Mouse (Mus musculus) neural tube, embryonic 12.5 days (tissue): ENCODE measurements at regions not wholly inside any gene's neighbourhood (a gene's known extent, or its start where the extent isn't known, plus 50 kb on each side); places are given as distances from the start of the nearest gene placed in this dataset.

Source experiments
- ATAC-seq: fragments of 200-750 bp; cut with Nextera tagmentation; 2 replicates; pipeline ENCODE4 v1.8.0; 2017; ENCODE audit warnings: low read depth, mild to moderate bottlenecking, moderate TSS enrichment, moderate library complexity; ENCODE audit not compliant: low FRiP score
- H3K27ac ChIP-seq: fragments of 300-500 bp; sonication (generic); 2 replicates; pipeline ENCODE4 v1.5.1; 2016
- H3K27me3 ChIP-seq: fragments of 300-500 bp; sonication (generic); replicated peaks from 2 replicates; pipeline ENCODE4 v1.6.1; 2016; ENCODE audit warnings: mild to moderate bottlenecking
- H3K36me3 ChIP-seq: fragments of 300-500 bp; sonication (generic); 2 replicates; pipeline ENCODE4 v1.6.1; 2016; ENCODE audit warnings: mild to moderate bottlenecking
- H3K4me1 ChIP-seq: fragments of 300-500 bp; sonication (generic); 2 replicates; pipeline ENCODE4 v1.6.1; 2016
- H3K4me2 ChIP-seq: fragments of 300-500 bp; sonication (generic); replicated peaks from 2 replicates; pipeline ENCODE4 v1.6.1; 2016; ENCODE audit warnings: mild to moderate bottlenecking
- H3K4me3 ChIP-seq: fragments of 300-500 bp; sonication (generic); 2 replicates; pipeline ENCODE4 v1.5.1; 2016
- H3K9ac ChIP-seq: fragments of 300-500 bp; sonication (generic); 2 replicates; pipeline ENCODE4 v1.6.1; 2016; ENCODE audit warnings: mild to moderate bottlenecking
- H3K9me3 ChIP-seq: fragments of 300-500 bp; sonication (generic); 2 replicates; pipeline ENCODE4 v1.6.1; 2016; ENCODE audit warnings: mild to moderate bottlenecking
- WGBS: fragments of 180-500 bp; shearing (Covaris S2); methylation state at CpG from one replicate; pipeline ENCODE4 v1.1.7; 2016; 5-methylcytosine and 5-hydroxymethylcytosine counted together

DNA sequence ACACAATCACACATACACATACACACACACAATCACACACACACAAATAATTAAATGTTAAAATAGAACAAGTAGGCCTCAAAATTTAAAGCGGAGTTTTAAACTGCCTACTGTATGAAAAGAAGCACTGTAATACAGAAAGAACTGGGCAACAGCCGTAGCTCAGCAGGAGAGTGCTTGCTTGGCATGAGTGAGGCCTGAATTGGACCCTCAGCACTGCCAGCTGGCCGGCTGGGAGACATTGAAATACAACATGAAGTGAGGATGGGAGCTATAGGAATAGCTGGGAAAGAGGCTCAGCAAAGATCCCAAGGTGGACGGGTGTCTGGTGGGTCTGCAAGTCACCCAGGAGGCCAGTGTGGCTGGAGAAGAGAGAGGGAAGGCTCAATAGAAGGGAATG, 136.8 kb downstream of the Zfp281 start:
- Histone ChIP-seq H3K9me3 (no peaks in the 10 kb centered on the region), H3K4me2 (no peak overlapping the region), H3K4me3 (no peak overlapping the region), H3K27me3 (no peaks in the 10 kb centered on the region), H3K4me1 (no peaks in the 10 kb centered on the region), H3K9ac (no peak overlapping the region), H3K27ac (no peak overlapping the region), H3K36me3 (no peaks in the 10 kb centered on the region)
- 85% methylated on average over 4 of the region's 4 CpGs for WGBS
- no peak for ATAC-seq

DNA sequence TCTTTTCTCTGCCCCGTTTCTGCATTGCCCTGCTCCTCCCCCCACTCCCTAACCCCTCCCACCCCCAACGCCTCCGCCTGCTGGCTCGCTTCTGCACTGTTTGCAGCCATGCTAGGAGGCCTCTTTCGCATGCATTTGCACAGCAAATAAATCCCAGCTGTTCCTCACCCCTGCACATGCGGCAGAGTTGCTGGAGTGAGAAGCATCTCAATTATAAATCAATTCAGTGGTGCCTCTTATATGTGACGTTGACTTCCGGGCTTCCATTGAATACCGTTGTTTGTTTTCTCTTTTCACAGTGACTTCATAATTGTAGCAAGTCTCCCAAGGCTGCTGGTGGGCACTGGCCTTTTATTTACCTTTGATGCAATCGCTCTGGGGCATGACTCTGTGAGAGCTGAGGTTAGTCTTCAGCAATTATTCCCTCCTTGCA, 144.3 kb downstream of the Zfp281 start:
- 2% methylated on average over 10 of the region's 10 CpGs for WGBS
- Histone ChIP-seq H3K9me3 (0 out of 2 replicates have a peak, but pooled peaks cover 2% of the 10 kb centered on the region), H3K9ac (0 out of 2 replicates have a peak overlapping the region, but pooled peaks have one; percentile 6), H3K27ac (no peak overlapping the region; the same call in 1 of the 2 replicates), H3K4me3 (no peak overlapping the region), H3K4me2 (peak overlapping the region; percentile 29), H3K36me3 (no peaks in the 10 kb centered on the region), H3K4me1 (peaks cover 15% of the 10 kb centered on the region), H3K27me3 (no peaks in the 10 kb centered on the region)
- ATAC-seq: peak; percentile 73

DNA sequence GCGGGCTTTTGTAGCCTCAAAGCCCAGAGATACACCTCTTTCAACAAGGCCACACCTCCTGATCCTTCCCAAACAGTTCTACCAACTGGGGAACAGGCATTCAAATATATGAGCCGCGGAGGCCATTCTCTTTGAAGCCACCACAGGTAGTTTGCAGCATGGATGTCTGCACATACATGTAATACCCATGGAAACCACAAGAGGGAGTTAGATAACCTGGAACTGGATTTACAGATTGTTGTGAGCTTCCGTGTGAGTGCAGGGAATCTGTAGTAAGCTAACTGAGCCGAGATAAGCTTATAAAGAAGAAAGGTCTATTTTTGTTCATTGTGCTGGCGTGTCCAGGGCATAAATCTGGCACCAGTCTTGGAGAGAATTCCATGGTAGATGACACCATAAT, 149.0 kb downstream of the Zfp281 start:
- WGBS: 90% methylated on average over 6 of the region's 6 CpGs
- Histone ChIP-seq H3K36me3 (no peaks in the 10 kb centered on the region), H3K4me1 (peaks cover 31% of the 10 kb centered on the region), H3K4me3 (no peak overlapping the region), H3K4me2 (no peak overlapping the region), H3K27me3 (0 out of 2 replicates have a peak, but pooled peaks cover 3% of the 10 kb centered on the region), H3K9ac (no peak overlapping the region), H3K9me3 (0 out of 2 replicates have a peak, but pooled peaks cover 2% of the 10 kb centered on the region), H3K27ac (no peak overlapping the region)
- ATAC-seq: no peak

DNA sequence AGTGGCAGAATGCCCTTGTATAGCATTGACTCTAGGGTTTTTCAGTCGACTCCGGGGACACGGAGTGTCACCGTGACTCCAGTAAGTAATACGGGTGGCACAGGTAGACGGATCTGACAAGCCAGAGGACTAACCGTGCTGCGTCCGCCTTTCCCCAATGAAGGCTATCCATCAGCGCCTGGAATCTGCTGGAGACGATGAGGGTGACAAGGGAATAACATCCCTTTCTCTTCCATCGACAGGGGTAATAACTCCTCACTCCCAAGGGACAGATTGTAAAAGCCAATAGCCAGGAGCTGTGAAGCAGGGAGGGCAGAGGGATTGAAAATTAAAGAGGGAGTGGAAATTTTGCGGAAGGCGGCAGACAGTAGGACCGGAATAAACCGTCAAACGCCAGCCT, 151.5 kb downstream of the Zfp281 start:
- Histone ChIP-seq H3K4me3 (no peak overlapping the region), H3K36me3 (no peaks in the 10 kb centered on the region), H3K27ac (no peak overlapping the region), H3K27me3 (0 out of 2 replicates have a peak, but pooled peaks cover 7% of the 10 kb centered on the region), H3K4me1 (peaks cover 22% of the 10 kb centered on the region), H3K9me3 (0 out of 2 replicates have a peak, but pooled peaks cover 2% of the 10 kb centered on the region), H3K9ac (no peak overlapping the region), H3K4me2 (peak overlapping the region; percentile 45; the same call in 1 of the 2 replicates)
- ATAC-seq: peak; percentile 34; the same call in 1 of the 2 replicates
- 21% methylated on average over 17 of the region's 17 CpGs for WGBS

DNA sequence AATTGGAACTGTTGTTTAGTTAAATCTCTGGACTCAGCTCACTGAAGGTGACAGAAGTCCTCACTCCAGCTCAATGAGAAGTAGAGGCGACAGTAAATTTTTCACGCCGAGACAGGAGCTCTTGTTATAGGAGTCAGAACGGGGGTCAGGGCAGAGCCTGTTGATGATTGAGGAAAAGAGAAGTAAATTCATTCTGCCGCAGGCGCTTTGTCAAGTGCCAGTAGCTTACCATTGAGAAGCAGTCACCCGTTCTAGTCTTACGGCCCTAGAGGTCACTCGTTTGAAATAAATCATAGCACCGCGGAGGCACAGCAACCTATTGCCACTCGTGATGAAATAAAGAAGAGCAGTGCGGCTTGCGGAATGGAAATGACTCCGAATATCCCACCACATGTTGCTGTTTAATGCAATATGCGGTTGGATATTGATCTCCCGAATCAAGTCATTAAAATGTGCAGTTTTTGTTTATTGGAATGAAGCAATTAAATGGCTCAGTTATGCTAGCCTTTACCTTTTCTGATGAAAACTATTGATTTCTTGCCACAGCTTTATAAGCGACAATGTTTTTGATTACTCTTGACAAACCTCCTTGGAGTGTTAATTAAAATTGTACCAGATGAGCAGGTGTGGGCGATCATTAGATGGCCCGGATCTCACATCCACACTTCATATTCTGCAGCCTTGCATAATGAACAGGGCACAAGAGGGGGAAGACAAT, 152.7 kb downstream of the Zfp281 start:
- 15% methylated on average over 20 of the region's 20 CpGs for WGBS
- H3K9me3 ChIP-seq: 0 out of 2 replicates have a peak, but pooled peaks cover 2% of the 10 kb centered on the region
- no peak overlapping the region for H3K9ac ChIP-seq
- H3K36me3 ChIP-seq: no peaks in the 10 kb centered on the region
- H3K27me3 ChIP-seq: 0 out of 2 replicates have a peak, but pooled peaks cover 7% of the 10 kb centered on the region
- 0 out of 2 replicates have a peak, but pooled peaks have one; percentile 25 for ATAC-seq
- H3K4me3 ChIP-seq: no peak overlapping the region
- H3K4me2 ChIP-seq: peak overlapping the region; percentile 45
- no peak overlapping the region for H3K27ac ChIP-seq
- H3K4me1 ChIP-seq: peaks cover 32% of the 10 kb centered on the region

DNA sequence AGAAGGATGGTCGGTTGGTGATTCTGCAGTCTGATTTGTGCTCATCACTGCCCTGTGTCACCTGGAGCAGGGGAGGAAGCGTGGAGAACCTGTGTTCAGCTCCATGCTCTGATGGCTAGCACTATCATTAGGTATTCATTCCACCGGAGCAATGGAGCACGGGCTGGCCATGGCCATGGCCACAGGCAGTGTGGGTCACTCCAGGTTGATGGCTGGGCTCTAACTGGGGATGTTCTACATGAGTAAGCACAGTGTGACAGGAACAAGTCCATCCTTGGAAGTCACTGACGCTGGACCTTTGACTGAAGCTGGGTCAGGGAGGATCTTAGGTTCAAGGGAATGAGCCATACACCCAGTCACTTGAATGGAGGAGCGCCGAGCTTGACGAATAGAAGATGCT, 154.7 kb downstream of the Zfp281 start:
- H3K9me3 ChIP-seq: no peaks in the 10 kb centered on the region
- no peaks in the 10 kb centered on the region for H3K36me3 ChIP-seq
- ATAC-seq: no peak
- H3K9ac ChIP-seq: no peak overlapping the region
- H3K4me2 ChIP-seq: no peak overlapping the region
- no peak overlapping the region for H3K27ac ChIP-seq
- 79% methylated on average over 8 of the region's 8 CpGs for WGBS
- H3K4me1 ChIP-seq: peaks cover 36% of the 10 kb centered on the region
- no peak overlapping the region for H3K4me3 ChIP-seq
- 0 out of 2 replicates have a peak, but pooled peaks cover 7% of the 10 kb centered on the region for H3K27me3 ChIP-seq

DNA sequence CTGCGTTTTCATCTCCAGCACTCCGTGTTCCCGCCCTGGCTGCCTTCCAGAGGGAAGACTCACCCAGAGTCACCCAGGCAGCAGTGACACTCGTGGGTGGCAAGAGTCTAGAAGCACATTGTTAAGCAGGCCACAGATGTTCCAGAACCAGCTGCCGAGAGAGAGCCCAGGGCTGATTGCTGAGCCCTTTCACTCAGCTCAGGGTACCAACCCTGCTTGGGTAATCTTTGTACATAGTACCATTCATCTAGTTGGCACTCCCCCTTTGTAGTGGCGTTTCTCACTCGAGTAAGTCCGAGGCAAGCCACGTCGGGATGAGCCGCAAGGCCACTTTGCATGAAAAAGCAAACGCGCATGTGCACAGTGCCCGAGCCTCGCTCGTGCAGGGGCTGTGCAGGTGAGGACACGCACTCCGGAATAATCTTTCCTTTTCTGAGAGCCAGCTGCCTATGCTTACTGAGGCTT, 156.9 kb downstream of the Zfp281 start:
- 13% methylated on average over 18 of the region's 18 CpGs for WGBS
- Histone ChIP-seq H3K9ac (0 out of 2 replicates have a peak overlapping the region, but pooled peaks have one; percentile 21), H3K27ac (no peak overlapping the region), H3K4me1 (peaks cover 28% of the 10 kb centered on the region), H3K27me3 (0 out of 2 replicates have a peak, but pooled peaks cover 4% of the 10 kb centered on the region), H3K4me2 (peak overlapping the region; percentile 61), H3K36me3 (no peaks in the 10 kb centered on the region), H3K9me3 (no peaks in the 10 kb centered on the region), H3K4me3 (peak overlapping the region; percentile 29)
- ATAC-seq: peak; percentile 82

DNA sequence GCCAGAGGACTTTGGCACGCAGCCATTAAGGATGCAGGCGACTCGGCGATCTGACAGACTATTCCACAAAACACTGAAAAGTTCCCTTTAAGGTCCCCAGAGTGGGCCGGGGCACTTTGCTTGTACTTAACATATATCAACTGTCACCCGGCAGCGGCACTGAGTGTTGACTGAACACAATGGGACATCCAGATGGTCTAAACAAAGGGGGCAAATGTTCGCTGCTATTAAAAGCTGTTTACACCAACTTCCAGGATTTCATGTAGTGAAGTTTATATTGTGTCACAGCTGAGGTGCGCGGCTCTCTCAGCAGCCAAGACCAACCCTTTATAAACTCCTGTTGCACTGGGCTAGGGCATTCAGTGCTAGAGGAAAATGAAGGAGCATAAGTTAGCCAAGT, 157.6 kb downstream of the Zfp281 start:
- H3K4me1 ChIP-seq: peaks cover 21% of the 10 kb centered on the region
- H3K9me3 ChIP-seq: no peaks in the 10 kb centered on the region
- no peaks in the 10 kb centered on the region for H3K36me3 ChIP-seq
- H3K9ac ChIP-seq: 0 out of 2 replicates have a peak overlapping the region, but pooled peaks have one; percentile 21
- H3K27me3 ChIP-seq: 0 out of 2 replicates have a peak, but pooled peaks cover 4% of the 10 kb centered on the region
- H3K4me2 ChIP-seq: peak overlapping the region; percentile 61
- H3K27ac ChIP-seq: no peak overlapping the region
- peak; percentile 77 for ATAC-seq
- 2% methylated on average over 10 of the region's 10 CpGs for WGBS
- peak overlapping the region; percentile 29 for H3K4me3 ChIP-seq

DNA sequence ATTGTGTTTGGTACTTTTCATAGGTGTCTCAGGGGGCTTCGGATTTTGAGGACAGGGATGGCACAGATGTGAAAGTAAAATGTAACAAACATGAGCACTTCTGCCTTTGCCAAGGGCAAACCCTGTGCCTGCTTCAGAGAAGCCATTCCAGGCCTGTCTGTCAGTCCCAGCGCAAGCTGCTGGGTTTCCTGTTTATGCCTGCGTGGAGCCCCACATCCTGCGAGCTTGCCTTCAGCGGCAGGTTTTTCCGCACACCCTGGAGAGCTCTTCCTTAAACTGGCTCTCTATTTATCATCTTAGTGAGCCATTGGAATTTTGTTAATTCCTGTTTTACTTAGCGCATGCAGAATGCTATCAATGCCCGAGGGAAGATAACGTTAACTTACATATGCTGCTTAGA, 159.5 kb downstream of the Zfp281 start:
- no peak for ATAC-seq
- no peak overlapping the region for H3K4me2 ChIP-seq
- 71% methylated on average over 9 of the region's 9 CpGs for WGBS

DNA sequence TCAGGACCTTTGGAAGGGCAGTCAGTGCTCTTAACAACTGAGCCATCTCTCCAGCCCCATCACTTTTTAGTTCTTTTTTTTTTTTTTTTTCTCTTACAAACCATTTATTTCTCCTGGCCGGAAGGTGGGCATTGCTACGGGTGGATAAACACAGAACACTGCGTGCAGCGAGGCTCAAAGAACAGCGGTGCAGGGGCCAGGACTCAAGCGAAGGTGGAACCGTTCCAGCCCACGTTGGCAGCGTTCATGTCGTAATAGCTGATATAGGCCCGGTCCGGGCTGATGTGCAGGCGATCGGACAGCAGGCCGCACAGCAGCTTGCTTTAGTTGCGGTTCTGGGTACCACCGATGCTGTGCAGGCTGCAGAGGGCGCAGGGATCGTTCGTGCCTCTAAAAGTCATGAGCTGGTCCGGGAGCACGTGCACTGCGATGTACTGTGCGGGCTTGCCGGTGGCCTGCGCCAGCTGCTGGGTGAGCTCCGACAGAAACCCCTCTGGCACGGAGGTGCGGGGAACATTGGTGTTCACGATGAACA, 164.3 kb downstream of the Zfp281 start:
- Histone ChIP-seq H3K27ac (no peak overlapping the region), H3K4me3 (no peak overlapping the region), H3K27me3 (no peaks in the 10 kb centered on the region), H3K4me2 (no peak overlapping the region; the same call in 1 of the 2 replicates), H3K36me3 (no peaks in the 10 kb centered on the region), H3K4me1 (no peaks in the 10 kb centered on the region), H3K9me3 (no peaks in the 10 kb centered on the region), H3K9ac (no peak overlapping the region)
- WGBS: 71% methylated on average over 30 of the region's 30 CpGs
- no peak for ATAC-seq

More for the DNA sequence above, 159.5 kb downstream of the Zfp281 start:
- Histone ChIP-seq H3K9me3 (no peaks in the 10 kb centered on the region), H3K9ac (no peak overlapping the region), H3K27ac (no peak overlapping the region), H3K4me3 (no peak overlapping the region), H3K27me3 (0 out of 2 replicates have a peak, but pooled peaks cover 3% of the 10 kb centered on the region), H3K4me1 (peaks cover 14% of the 10 kb centered on the region), H3K36me3 (no peaks in the 10 kb centered on the region)

DNA sequence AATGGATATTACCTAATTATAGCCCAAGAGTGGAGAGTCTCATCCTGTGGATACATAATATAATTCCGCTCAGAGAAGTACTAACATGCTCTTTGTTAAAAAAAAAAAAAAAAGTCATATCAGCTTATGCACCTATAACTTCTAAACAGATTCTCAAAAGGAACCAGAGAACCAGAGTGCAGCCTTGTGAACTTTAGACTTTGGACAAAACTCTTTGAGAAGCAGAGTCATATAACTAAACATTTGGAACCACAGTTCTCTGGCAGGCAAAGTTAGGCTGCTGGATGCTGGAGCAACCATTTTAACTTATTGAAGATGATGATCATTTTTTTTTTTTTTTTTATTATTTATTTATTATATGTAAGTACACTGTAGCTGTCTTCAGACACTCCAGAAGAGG, 166.9 kb downstream of the Zfp281 start:
- H3K4me3 ChIP-seq: no peak overlapping the region
- no peak for ATAC-seq
- H3K36me3 ChIP-seq: no peaks in the 10 kb centered on the region
- 94% methylated on average over 1 of the region's 1 CpGs for WGBS
- no peak overlapping the region for H3K4me2 ChIP-seq
- H3K9me3 ChIP-seq: no peaks in the 10 kb centered on the region
- H3K9ac ChIP-seq: no peak overlapping the region
- H3K27ac ChIP-seq: no peak overlapping the region
- no peaks in the 10 kb centered on the region for H3K4me1 ChIP-seq
- H3K27me3 ChIP-seq: no peaks in the 10 kb centered on the region
